Mouse (Mus musculus): ENCODE results near the gene Evi2a.

Evi2a gene

GRCm38 (mm10) chr11:79530333-79530761 is at the start of gene Evi2a, which contains the start of gene Evi2:
Evi2a (minus strand) TSS chr11:79530609.
Evi2 (minus strand) TSS chr11:79530589.
- no peak for DNase-seq (ENCODE audit: low spot score)

DNA sequence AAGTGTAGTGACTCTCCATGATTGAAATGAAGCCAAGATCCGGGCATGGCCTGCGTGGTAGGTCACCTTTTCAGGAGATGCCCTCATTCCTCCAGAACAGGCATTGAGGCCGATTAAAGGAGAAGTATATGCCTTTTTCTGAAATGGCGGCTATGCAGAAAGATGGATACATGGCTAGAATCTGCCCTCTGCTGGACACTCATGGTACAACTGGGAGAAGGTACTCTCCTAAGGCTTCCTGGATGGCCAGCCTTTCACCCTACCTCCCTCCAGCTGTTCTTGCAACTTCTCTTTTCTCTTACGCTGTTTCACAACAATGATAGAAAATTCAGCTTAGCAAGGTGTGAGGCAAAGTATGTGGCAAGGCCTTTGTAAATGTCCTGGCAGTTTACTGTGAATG is 47.3 kb upstream of the Evi2a start:
- DNase-seq (ENCODE audit: low spot score), result peak; percentile 57

DNA sequence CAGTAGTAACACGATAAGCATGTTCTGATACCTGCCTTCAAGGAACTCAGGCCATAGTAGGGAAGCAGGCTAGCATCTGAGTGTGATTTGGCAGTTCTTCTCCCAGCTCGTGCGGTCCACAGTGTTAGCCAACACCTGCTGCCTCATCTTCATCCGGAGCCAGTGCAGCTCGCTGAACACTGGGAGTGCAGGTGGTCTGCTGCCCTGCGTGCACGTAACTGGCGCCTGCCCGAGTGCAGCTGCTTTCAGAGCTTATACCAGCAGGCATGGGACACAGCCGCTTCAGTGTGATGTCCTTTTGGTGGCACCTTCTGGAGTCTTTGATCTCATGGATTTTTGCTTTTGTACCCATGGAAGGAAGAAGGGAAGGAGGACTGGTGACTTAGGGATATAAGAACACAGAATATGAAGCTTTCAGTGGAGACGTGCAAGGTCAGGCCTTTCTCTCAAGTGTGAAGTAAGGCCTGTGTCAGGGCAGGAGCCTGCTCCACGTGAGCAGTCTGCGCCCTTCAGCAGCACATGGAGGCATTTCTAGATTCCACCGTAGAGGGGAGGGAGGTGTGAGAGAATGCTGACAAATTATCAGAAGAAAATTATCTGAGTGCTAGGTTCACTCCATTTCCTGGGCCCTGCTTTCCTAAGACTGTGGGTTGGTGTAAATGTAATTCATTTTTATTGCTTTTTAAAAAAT is 45.1 kb upstream of the Evi2a start:
- no peak for DNase-seq (ENCODE audit: low spot score)

- DNase-seq (ENCODE audit: low spot score), result no peak
These were observed 43.4 kb upstream of the Evi2a start for GRCm38 (mm10) chr11:79573836-79574235.

- DNase-seq (ENCODE audit: low spot score), result no peak
These were observed 39.9 kb upstream of the Evi2a start for GRCm38 (mm10) chr11:79570319-79570718.

DNA sequence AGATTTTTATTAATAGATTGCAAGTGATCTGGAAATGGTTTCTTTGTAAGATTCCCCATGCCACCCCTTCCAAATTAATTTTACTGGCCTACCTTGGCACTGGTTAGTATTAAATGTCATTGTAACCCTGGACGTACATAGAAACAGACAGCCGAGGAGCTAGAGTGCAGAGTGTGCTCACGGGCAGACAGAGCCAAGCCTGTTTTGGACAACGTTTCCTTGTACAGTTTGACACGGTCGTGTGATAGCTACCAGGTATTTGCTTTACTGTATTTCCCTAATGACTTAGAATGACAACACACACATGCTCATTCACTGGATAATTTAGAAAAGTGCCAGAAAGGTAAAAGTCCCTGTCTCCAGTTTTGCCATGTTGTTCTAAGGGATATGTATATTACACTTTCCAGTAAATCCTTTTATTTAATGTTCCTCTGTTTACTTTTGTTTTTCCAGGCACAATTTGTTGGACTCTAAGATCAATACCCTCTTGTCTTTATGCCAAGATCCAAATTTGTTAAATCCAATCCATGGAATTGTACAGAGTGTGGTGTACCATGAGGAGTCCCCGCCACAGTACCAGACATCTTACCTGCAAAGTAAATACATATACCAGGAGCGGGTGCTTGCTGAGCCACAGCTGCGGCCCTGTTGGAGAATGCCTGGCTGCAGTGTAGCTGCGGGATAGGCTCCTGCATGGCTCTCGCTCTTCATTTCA is 37.9 kb upstream of the Evi2a start:
- DNase-seq (ENCODE audit: low spot score), result no peak

GRCm38 (mm10) chr11:79566947-79567346 is 36.5 kb upstream of the Evi2a start:
- no peak for DNase-seq (ENCODE audit: low spot score)

DNA sequence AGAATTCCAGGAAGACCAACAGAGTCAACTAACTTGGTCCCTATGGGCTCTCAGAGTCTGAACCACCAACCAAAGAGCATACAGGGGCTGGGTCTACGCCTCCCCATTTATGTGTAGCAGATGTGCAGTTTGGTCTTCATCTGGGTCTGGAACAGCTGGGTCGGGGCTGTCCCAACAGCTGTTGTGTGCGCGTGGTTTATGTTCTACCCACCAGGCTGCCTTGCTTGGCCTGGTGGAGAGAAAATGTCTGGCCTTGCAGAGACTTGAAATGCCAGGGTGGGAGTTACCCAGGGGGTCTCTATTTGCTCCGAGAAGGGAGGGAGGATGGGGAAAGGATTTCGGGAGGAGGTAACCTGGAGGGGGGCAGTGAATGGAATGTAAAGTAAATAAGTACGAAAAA is 33.1 kb upstream of the Evi2a start:
- DNase-seq (ENCODE audit: low spot score), result no peak

DNA sequence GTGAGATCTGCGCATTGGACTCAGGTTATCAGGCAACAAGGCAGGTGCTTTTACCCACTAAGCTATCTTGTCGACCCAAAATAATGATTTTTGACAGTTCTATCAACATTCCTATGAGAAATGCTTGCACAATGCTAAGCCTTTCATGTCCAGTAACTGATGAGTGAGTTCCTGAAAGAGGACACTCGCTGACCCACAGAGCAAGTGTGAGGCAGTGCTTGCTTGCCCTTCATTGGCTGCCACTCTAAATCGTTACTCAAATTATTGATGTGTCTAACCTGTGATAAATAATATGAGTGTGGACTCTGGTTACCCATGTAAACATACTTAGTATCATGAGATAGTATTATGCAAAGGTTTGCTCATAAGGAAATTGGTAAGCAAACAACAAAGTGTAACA is 30.1 kb upstream of the Evi2a start:
- no peak for DNase-seq (ENCODE audit: low spot score)

- DNase-seq (ENCODE audit: low spot score), result no peak
These were observed 22.2 kb upstream of the Evi2a start for GRCm38 (mm10) chr11:79552622-79553021.

DNA sequence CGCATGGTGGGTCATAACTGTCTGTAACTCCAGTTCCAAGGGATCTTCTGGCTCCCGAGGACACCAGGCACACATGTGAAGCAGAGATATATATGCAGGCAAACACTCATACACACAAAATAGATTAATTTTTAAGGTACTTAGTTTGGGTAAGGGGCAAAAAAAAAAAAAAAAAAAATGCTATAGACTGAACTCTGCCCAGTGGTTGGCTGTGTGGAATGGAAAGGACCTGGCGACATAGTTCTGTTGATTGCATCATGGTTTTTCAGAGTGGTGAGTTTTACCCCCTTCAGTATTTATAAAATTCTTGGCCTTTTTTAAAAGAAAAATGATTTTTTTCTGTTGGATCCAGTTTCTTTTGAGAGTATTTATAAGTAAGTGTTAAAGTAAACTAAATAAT is 5.9 kb upstream of the Evi2a start:
- DNase-seq (ENCODE audit: low spot score), result no peak

GRCm38 (mm10) chr11:79535554-79535953 is 5.1 kb upstream of the Evi2a start:
- no peak for DNase-seq (ENCODE audit: low spot score)

DNA sequence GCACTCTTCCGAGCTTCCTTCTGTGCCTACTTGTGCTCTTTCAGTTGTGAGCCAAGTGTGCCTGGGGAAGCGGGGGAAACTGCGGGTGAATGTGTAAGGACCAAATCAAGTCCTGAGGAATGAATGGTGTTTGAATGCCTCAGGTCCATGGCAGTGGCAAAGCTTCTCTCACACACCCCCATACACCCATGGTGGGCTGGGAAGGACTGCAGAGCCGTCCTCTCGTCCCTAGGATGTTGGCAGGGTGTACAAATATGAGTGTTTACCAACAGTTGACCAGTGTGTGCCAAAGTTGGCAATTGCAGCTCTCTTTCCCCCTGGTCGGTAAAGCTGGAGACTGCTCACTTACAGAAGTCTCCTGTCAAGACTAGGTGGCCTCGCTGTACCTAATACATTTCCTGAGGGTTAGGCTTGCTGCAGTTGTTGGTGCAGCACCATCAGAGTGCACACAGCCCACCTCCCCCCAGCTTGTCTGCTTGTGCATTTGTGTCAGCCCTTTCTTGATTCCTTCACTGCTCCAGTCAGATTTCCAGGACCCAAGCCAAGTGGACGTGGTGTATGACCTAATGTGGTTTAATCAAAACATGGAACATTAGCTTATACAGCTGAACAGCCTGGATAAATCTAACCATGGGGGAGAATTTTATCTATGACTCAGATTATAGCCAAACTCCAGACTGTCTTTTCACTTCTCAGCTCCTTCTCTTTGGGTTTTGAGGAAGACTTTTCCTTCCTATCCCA is 3.7 kb upstream of the Evi2a start:
- DNase-seq (ENCODE audit: low spot score), result no peak

DNA sequence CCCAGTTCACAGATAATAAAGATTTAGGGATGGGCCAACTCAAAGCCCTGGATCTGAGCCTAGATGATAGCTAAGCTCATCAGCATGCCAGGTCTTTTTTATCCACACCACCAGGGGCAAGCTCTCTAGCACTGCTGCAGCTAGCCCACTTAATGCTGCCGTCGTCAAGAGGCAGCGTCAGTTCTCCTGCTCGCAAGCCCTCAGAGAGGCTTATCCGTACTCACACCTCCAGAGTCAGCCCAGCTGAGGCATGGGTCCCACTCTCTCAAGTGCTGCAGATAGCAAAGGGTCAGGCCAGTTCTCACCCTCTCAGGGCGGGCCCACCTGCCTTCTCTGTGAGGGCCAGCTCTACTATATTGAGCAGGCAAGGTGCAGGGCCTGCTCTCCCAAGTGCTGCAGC is 2.9 kb upstream of the Evi2a start:
- no peak for DNase-seq (ENCODE audit: low spot score)

DNA sequence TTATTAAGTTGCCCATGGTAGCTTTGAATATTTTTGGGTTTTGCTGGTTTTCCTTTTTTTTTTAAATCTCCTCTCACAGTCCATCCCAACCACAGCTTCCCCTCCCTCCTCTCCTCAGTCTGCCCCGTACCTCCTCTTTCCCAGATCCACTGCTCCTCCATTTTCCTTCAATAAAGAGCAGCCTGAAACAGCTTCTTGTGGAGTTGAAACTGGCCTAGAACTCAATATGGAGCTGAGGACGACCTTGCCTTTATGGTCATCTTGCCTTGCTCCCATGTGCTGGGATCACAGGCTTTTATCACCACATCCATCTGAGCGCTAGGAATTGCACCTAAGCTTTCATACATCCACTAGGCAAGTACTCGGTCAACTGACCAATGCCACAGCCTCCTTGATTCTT is 1.1 kb upstream of the Evi2a start:
- DNase-seq (ENCODE audit: low spot score), result no peak

GRCm38 (mm10) chr11:79530774-79531173 is 365 bp upstream of the Evi2a start:
- no peak for DNase-seq (ENCODE audit: low spot score)

GRCm38 (mm10) chr11:79529736-79530135 is 673 bp downstream of the Evi2a start:
- no peak for DNase-seq (ENCODE audit: low spot score)

- DNase-seq (ENCODE audit: low spot score), result no peak
These were observed 1.2 kb downstream of the Evi2a start for GRCm38 (mm10) chr11:79529226-79529625.

DNA sequence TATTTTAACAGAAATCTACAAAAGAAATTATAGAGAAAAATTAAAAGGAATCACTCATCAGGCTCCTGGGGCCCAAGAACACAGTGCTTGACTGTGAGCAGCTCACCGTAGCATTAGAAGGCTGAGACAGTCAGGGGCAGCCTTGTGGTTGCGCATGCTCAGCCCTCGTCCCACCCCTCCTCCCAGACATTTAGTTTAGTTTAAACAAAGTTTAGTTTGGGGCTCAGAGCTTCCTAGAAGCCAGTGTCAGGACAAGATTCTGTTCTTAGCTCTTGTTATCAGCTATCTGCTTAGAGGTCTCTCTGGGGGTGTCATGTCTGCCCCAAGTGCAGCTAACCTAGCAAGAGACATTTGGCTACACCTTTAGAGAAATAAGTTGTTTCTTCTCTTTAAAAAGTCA is 1.8 kb downstream of the Evi2a start:
- DNase-seq (ENCODE audit: low spot score), result no peak

DNA sequence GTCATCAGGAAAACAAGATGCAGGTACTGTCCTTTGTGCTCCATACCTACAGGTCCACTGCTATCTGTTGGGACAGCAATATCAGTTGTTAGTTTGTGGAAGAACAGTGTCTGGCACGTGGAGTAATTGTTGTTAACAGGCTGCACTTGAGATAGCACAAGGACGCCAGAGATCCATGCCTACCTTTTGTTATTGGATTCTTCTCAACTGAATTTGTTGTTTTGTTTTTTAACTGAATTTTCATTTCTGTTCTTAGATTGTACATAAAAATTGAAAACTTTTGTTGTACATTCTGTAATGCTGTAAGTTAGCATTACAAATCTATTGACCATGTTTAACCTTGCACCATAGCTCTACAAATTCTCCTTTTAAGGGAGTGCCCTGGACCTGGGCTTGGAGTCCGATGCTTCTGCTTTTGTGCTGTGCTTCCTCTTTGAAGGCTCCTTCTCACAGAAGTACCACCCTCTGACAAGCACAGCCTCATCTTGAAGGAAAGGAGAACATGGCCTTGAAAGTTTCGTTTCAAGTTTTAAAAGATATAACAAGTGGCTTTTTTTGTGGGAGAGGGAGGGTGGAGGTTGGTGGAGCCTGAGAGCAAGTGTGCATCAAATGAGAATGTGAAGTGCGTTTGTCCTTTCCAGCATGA is 2.5 kb downstream of the Evi2a start:
- DNase-seq (ENCODE audit: low spot score), result no peak

DNA sequence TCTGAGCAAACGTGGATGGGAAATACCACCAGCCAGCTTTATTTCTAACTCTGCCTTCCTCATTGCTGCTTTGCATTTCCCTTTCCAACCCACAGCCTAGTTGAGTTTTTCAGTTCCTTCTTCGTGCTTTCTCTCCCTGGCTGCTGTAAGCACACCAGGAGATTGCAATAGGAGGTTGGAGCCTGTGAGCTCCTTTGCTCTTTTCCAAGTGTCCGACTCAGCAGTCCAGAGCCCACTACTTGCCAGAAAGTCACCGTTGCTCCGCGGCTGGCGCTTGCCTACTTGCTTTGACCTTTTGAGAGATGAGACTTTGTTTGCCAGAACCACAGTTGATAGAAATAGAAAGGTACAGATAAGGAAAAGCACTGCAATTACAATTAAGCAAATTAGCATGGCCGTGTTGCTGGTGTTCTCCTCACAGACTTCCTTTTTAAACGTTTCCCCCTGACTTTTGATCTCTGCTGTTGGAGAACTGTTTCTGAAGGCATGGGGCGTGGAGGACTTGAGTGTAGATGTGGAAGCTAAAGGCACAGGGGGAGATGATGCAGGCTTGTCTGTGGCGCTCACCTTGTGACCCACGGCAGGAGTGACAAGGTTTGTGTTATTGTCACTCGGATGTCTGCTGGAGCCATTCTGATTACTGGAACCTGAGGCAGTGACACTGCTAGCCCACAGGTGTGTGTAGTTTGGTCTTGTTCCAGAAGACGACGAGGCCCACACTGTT is 3.2 kb downstream of the Evi2a start:
- DNase-seq (ENCODE audit: low spot score), result peak; percentile 14

DNA sequence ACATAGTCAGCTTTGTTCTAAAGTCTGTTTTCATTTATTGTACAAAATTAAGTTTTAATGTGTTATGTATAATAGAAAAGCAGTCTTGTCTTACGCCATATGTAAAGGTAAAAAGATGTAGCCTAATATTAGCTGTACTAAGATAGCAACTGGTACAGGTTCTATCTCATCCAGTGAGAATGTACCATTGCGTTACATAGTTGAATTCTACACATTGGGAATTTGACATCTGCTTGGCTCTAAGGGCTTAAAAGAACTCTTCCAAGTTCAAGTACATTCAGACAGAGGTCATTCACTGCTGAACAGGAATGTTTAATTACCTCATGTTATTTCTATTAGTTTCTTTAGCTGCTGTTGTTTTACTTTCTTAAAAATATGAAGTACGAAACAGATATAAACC is 3.9 kb downstream of the Evi2a start:
- no peak for DNase-seq (ENCODE audit: low spot score)
